ENCODE assay signal across 17 mouse cellular contexts in genomic region chr1:189136731-189137385, GRCm38 (mm10).
DNase-seq lines count a peak whose midpoint lies in the region; ATAC-seq lines count a peak whose summit lies in the region.
"Had no signal": no experiment of that assay in that cellular context is flagged by ENCODE, and none has a peak within 500 bp of the region (broad histone marks: within the 10 kb centered on the region; RNA-seq: fewer than 3 reads in every experiment).

No protein-coding gene starts in this region.

- peak; percentile 62 to 72 for DNase-seq in cerebellum, postnatal 14 days
- DNase-seq in cerebellum, adult 18-20 months = no peak
- DNase-seq in left cerebral cortex, postnatal 4 days = peak; percentile 41
- no peak for DNase-seq in left cerebral cortex, adult 9 months (ENCODE audit: low spot score in 2 of 2)
- DNase-seq in brain, adult 2 months (ENCODE audit: low read depth, low spot score) = peak; percentile 35
- peak; percentile 79 to 80 for DNase-seq in kidney, postnatal 36 days
- DNase-seq in ovary, postnatal 10 days (ENCODE audit: low spot score) = no peak
- DNase-seq: adrenal gland, postnatal 25 days; cerebellum, adult 11 months; gastrocnemius, postnatal 36 days; layer of hippocampus, adult 9-11 months; liver, embryonic 13.5 days; lung, embryonic 14.5 days; right cerebral cortex, postnatal 14 days; thymus, adult 2 months; thymus, postnatal 4 days had no signal

- no peak for ATAC-seq in erythroid progenitor cell, adult 5-6 weeks (replicated peaks; ENCODE audit: low FRiP score, poor library complexity, severe bottlenecking)

- intact Hi-C loops in left cerebral cortex, postnatal 4 days (cut with DNase I) = no loop called here

Comparison
In these comparisons a context has a peak if more than half of its experiments do, and no peak if none do; other contexts are left out.
1. DNase-seq: peak in cerebellum, postnatal 14 days (2 of 2), left cerebral cortex, postnatal 4 days (single experiment), brain, adult 2 months (single experiment) and kidney, postnatal 36 days (2 of 2); none in cerebellum, adult 18-20 months (0 of 2), left cerebral cortex, adult 9 months (0 of 2) and ovary, postnatal 10 days (single experiment).